Mouse (Mus musculus): ENCODE measurements at regions not wholly inside any gene's neighbourhood (a gene's known extent, or its start where the extent isn't known, plus 50 kb on each side); places are given as distances from the start of the nearest gene placed in this dataset.

- intact Hi-C loops (cut with DNase I): no loop called here
Observed at GRCm38 (mm10) chr6:84441721-84442480, 151.8 kb downstream of the Cyp26b1 start.

GRCm38 (mm10) chr6:84436716-84437115 is 157.0 kb downstream of the Cyp26b1 start:
- intact Hi-C loops (cut with DNase I): no loop called here

GRCm38 (mm10) chr6:84434532-84434931 is 159.2 kb downstream of the Cyp26b1 start:
- intact Hi-C loops (cut with DNase I): no loop called here

- intact Hi-C loops (cut with DNase I): no loop called here
Observed at GRCm38 (mm10) chr6:84431622-84431955, 162.1 kb downstream of the Cyp26b1 start.

GRCm38 (mm10) chr6:84430925-84431621 is 162.6 kb downstream of the Cyp26b1 start:
- intact Hi-C loops (cut with DNase I): no loop called here

GRCm38 (mm10) chr6:84430146-84430545 is 163.6 kb downstream of the Cyp26b1 start:
- intact Hi-C loops (cut with DNase I): no loop called here

- intact Hi-C loops (cut with DNase I): loop anchor here (5.0 kb wide), 1 partner anchor 163 kb away; the partner anchor contains the start of gene Cyp26b1
Observed at GRCm38 (mm10) chr6:84429247-84429646, 164.5 kb downstream of the Cyp26b1 start.

GRCm38 (mm10) chr6:84426691-84427090 is 167.0 kb downstream of the Cyp26b1 start:
- intact Hi-C loops (cut with DNase I): loop anchor here (5.0 kb wide), 1 partner anchor 166 kb away; the partner anchor contains the start of gene Cyp26b1

GRCm38 (mm10) chr6:84425823-84426222 is 167.9 kb downstream of the Cyp26b1 start:
- intact Hi-C loops (cut with DNase I): loop anchor here (5.0 kb wide), 1 partner anchor 166 kb away; the partner anchor contains the start of gene Cyp26b1

- intact Hi-C loops (cut with DNase I): no loop called here
Observed at GRCm38 (mm10) chr6:84422946-84423345, 170.8 kb downstream of the Cyp26b1 start.

GRCm38 (mm10) chr6:84419691-84420090 is 174.0 kb downstream of the Cyp26b1 start:
- intact Hi-C loops (cut with DNase I): no loop called here

GRCm38 (mm10) chr6:84419281-84419680 is 174.4 kb downstream of the Cyp26b1 start:
- intact Hi-C loops (cut with DNase I): no loop called here

GRCm38 (mm10) chr6:84416992-84417636 is 176.6 kb downstream of the Cyp26b1 start:
- intact Hi-C loops (cut with DNase I): no loop called here

GRCm38 (mm10) chr6:84414400-84414799 is 179.3 kb downstream of the Cyp26b1 start:
- intact Hi-C loops (cut with DNase I): no loop called here

GRCm38 (mm10) chr6:84409863-84410513 is 183.7 kb downstream of the Cyp26b1 start:
- intact Hi-C loops (cut with DNase I): loop anchor here (5.0 to 10.0 kb wide), 4 partner anchors 38 to 605 kb away; partner anchors contain the start of gene Cyp26b1

- intact Hi-C loops (cut with DNase I): loop anchor here (5.0 to 10.0 kb wide), 4 partner anchors 36 to 606 kb away; partner anchors contain the start of gene Cyp26b1
Observed at GRCm38 (mm10) chr6:84408513-84408912, 185.2 kb downstream of the Cyp26b1 start.

- intact Hi-C loops (cut with DNase I): loop anchor here (5.0 to 10.0 kb wide), 4 partner anchors 35 to 607 kb away; partner anchors contain the start of gene Cyp26b1
Observed at GRCm38 (mm10) chr6:84407773-84408172, 185.9 kb downstream of the Cyp26b1 start.

GRCm38 (mm10) chr6:84404695-84405094 is 189.0 kb downstream of the Cyp26b1 start:
- intact Hi-C loops (cut with DNase I): loop anchor here (5.0 to 10.0 kb wide), 4 partner anchors 32 to 610 kb away; partner anchors contain the start of gene Cyp26b1

- intact Hi-C loops (cut with DNase I): loop anchor here (10.0 kb wide), 1 partner anchor 612 kb away; no protein-coding TSS in a partner anchor
Observed at GRCm38 (mm10) chr6:84402431-84402830, 191.3 kb downstream of the Cyp26b1 start.

GRCm38 (mm10) chr6:84394496-84395090 is 199.1 kb downstream of the Cyp26b1 start:
- intact Hi-C loops (cut with DNase I): no loop called here
